Mouse (Mus musculus) small intestine, adult 2 months (tissue): ENCODE measurements around the gene Med13l.

Experiments used
- CTCF ChIP-seq: fragments of 200-500 bp; IDR thresholded peaks from 2 replicates; pipeline ENCODE4 v1.5.1; 2012; ENCODE audit warnings: low read depth, mild to moderate bottlenecking, control low read depth, inconsistent platforms, low read length, moderate library complexity, mixed read lengths; ENCODE audit not compliant: insufficient replicate concordance, insufficient read length; ENCODE audit errors: extremely low read depth
- POLR2A ChIP-seq: fragments of 200-500 bp; IDR thresholded peaks from 2 replicates; pipeline ENCODE4 v1.6.1; 2012; ENCODE audit warnings: low read depth, mild to moderate bottlenecking, control low read depth, inconsistent platforms, low read length, moderate library complexity

DNA sequence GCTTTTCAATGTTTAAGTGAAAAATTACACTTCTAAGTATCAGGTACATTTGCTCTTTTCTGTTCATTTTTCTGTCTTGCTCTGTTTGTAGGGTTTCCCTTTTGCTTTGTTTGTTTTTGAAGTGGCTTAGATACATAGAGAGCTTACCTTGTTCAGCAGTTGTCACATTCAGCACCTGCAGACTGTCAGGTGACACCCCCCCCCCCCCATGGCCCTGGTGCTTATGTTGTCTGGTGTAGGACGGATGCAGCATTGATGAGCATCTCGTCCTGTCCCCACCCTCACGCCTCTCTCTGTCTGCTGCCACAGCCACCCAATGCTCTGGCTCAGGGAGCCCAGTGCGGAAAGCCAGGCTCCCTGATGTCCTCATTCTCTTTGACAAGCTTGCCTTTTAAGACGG lies 101.3 kb downstream of the Med13l start:
- TF ChIP-seq CTCF = no peak
- no peak for TF ChIP-seq POLR2A
